Mouse (Mus musculus) liver, postnatal 0 days (tissue): ENCODE measurements around the gene Uqcc2.

Source experiments
- CTCF ChIP-seq: sonication (generic); IDR thresholded peaks from 2 replicates; pipeline ENCODE4 v1.5.1; 2016; ENCODE audit warnings: antibody characterized with exemption, low read depth
- EP300 ChIP-seq: IDR thresholded peaks from 2 replicates; pipeline ENCODE4 v1.6.1; 2016; ENCODE audit warnings: antibody characterized with exemption, low read depth, mild to moderate bottlenecking

- TF ChIP-seq CTCF, result peak; percentile 73
- TF ChIP-seq EP300, result no peak
These were observed 13.1 kb downstream of the Uqcc2 start for GRCm38 (mm10) chr17:27120561-27121024.
